Mouse (Mus musculus) heart, embryonic 11.5 days (tissue): Measurements from ENCODE around the gene Iqschfp. TPM values are rescaled to one million over a fixed set of nuclear protein-coding genes. Genes with fewer than 3 reads are reported as not detected.

ENCODE experiments used
- ATAC-seq: fragments of 200-750 bp; cut with Nextera tagmentation; replicated peaks from 2 replicates; pipeline ENCODE4 v1.8.0; 2017; ENCODE audit warnings: moderate library complexity; ENCODE audit not compliant: insufficient number of reproducible peaks, low FRiP score, low TSS enrichment
- H3K27ac ChIP-seq: fragments of 300-500 bp; sonication (generic); 2 replicates; pipeline ENCODE4 v1.5.1; 2014; ENCODE audit warnings: mild to moderate bottlenecking, low read depth, low read length
- H3K27me3 ChIP-seq: fragments of 300-500 bp; sonication (generic); 2 replicates; pipeline ENCODE4 v1.6.1; 2014; ENCODE audit warnings: mild to moderate bottlenecking, low read length, mixed read lengths; ENCODE audit not compliant: control insufficient read depth, insufficient read depth
- H3K36me3 ChIP-seq: fragments of 300-500 bp; sonication (generic); 2 replicates; pipeline ENCODE4 v1.6.1; 2014; ENCODE audit warnings: mild to moderate bottlenecking, low read length, moderate library complexity, mixed read lengths; ENCODE audit not compliant: control insufficient read depth, insufficient read depth
- H3K4me1 ChIP-seq: fragments of 300-500 bp; sonication (generic); 2 replicates; pipeline ENCODE4 v1.6.1; 2014; ENCODE audit warnings: low read length; ENCODE audit not compliant: control insufficient read depth, insufficient read depth
- H3K4me2 ChIP-seq: fragments of 300-500 bp; sonication (generic); 2 replicates; pipeline ENCODE4 v1.6.1; 2014; ENCODE audit warnings: mild to moderate bottlenecking, moderate library complexity
- H3K4me3 ChIP-seq: fragments of 300-500 bp; sonication (generic); 2 replicates; pipeline ENCODE4 v1.5.1; 2014; ENCODE audit warnings: low read depth, low read length
- H3K9ac ChIP-seq: fragments of 300-500 bp; sonication (generic); 2 replicates; pipeline ENCODE4 v1.6.1; 2014; ENCODE audit warnings: mild to moderate bottlenecking, low read depth, low read length, moderate library complexity
- H3K9me3 ChIP-seq: fragments of 300-500 bp; sonication (generic); replicated peaks from 2 replicates; pipeline ENCODE4 v1.6.1; 2016; ENCODE audit warnings: low read length; ENCODE audit not compliant: control insufficient read depth
- WGBS: fragments of 180-500 bp; shearing (Covaris S2); extraction: QIAGEN DNeasy Blood & Tissue Kit; methylation state at CpG from one replicate; pipeline ENCODE4 v1.1.7; 2014; ENCODE audit not compliant: insufficient replicate concordance; 5-methylcytosine and 5-hydroxymethylcytosine counted together
- polyA plus RNA-seq: library from polyadenylated mRNA; unstranded; fragments of >200 nt; fragmentation: Nextera tagmentation; extraction: Ambion mirVana; gene quantifications from 2 replicates; pipeline ENCODE4 v1.2.1, GENCODE M21; 2014

Iqschfp gene
- polyA plus RNA-seq, 1 experiment from 2014 or later: 0.26 TPM

GRCm38 (mm10) chr3:68568716-68569115 is 676.7 kb downstream of the Iqschfp start:
- Histone ChIP-seq H3K9me3 (no peaks in the 10 kb centered on the region), H3K27ac (peak overlapping the region; percentile 42; the same call in 1 of the 2 replicates), H3K4me3 (no peak overlapping the region), H3K36me3 (no peaks in the 10 kb centered on the region), H3K4me1 (peaks cover 26% of the 10 kb centered on the region), H3K4me2 (no peak overlapping the region), H3K9ac (no peak overlapping the region), H3K27me3 (no peaks in the 10 kb centered on the region)
- WGBS: 42% methylated on average over 7 of the region's 7 CpGs
- ATAC-seq: no peak; the same call in 1 of the 2 replicates

- 69% methylated on average over 4 of the region's 4 CpGs for WGBS
- Histone ChIP-seq H3K36me3 (no peaks in the 10 kb centered on the region), H3K27ac (no peak overlapping the region), H3K4me2 (no peak overlapping the region), H3K4me1 (peaks cover 23% of the 10 kb centered on the region), H3K9ac (no peak overlapping the region), H3K4me3 (no peak overlapping the region), H3K9me3 (no peaks in the 10 kb centered on the region), H3K27me3 (no peaks in the 10 kb centered on the region)
- no peak for ATAC-seq
Measured at GRCm38 (mm10) chr3:68570319-68570718, 678.3 kb downstream of the Iqschfp start.

- Histone ChIP-seq H3K36me3 (no peaks in the 10 kb centered on the region), H3K4me2 (peak overlapping the region; percentile 61), H3K9me3 (no peaks in the 10 kb centered on the region), H3K4me1 (peaks cover 37% of the 10 kb centered on the region), H3K27ac (peak overlapping the region; percentile 22; the same call in 1 of the 2 replicates), H3K4me3 (peak overlapping the region; percentile 29), H3K9ac (peak overlapping the region; percentile 70), H3K27me3 (no peaks in the 10 kb centered on the region)
- 22% methylated on average over 28 of the region's 28 CpGs for whole genome bisulfite sequencing
- ATAC-seq: no peak
Measured at GRCm38 (mm10) chr3:68572249-68573225, 680.5 kb downstream of the Iqschfp start.

- H3K4me2 ChIP-seq: no peak overlapping the region
- no peaks in the 10 kb centered on the region for H3K27me3 ChIP-seq
- no peaks in the 10 kb centered on the region for H3K36me3 ChIP-seq
- H3K4me3 ChIP-seq: no peak overlapping the region
- H3K4me1 ChIP-seq: peaks cover 38% of the 10 kb centered on the region
- H3K9me3 ChIP-seq: no peaks in the 10 kb centered on the region
- H3K9ac ChIP-seq: no peak overlapping the region
- H3K27ac ChIP-seq: no peak overlapping the region
- no peak for ATAC-seq
- 59% methylated on average over 3 of the region's 3 CpGs for WGBS
Measured at GRCm38 (mm10) chr3:68573226-68573624, 681.2 kb downstream of the Iqschfp start.

GRCm38 (mm10) chr3:68574097-68574496 is 682.1 kb downstream of the Iqschfp start:
- Histone ChIP-seq H3K36me3 (no peaks in the 10 kb centered on the region), H3K4me3 (no peak overlapping the region), H3K4me1 (peaks cover 41% of the 10 kb centered on the region), H3K9me3 (no peaks in the 10 kb centered on the region), H3K9ac (no peak overlapping the region), H3K27me3 (no peaks in the 10 kb centered on the region), H3K4me2 (no peak overlapping the region), H3K27ac (no peak overlapping the region)
- 58% methylated on average over 7 of the region's 8 CpGs for WGBS
- no peak for ATAC-seq

- H3K27ac ChIP-seq: no peak overlapping the region
- H3K4me1 ChIP-seq: peaks cover 41% of the 10 kb centered on the region
- no peaks in the 10 kb centered on the region for H3K9me3 ChIP-seq
- ATAC-seq: no peak
- 64% methylated on average over 8 of the region's 8 CpGs for WGBS
- no peak overlapping the region for H3K4me2 ChIP-seq
- H3K27me3 ChIP-seq: no peaks in the 10 kb centered on the region
- no peak overlapping the region for H3K4me3 ChIP-seq
- no peak overlapping the region for H3K9ac ChIP-seq
- no peaks in the 10 kb centered on the region for H3K36me3 ChIP-seq
Measured at GRCm38 (mm10) chr3:68574565-68574964, 682.5 kb downstream of the Iqschfp start.

- ATAC-seq: no peak
- H3K4me3 ChIP-seq: no peak overlapping the region
- no peaks in the 10 kb centered on the region for H3K36me3 ChIP-seq
- H3K9ac ChIP-seq: no peak overlapping the region
- peak overlapping the region; percentile 51 for H3K4me2 ChIP-seq
- peaks cover 48% of the 10 kb centered on the region for H3K4me1 ChIP-seq
- H3K9me3 ChIP-seq: no peaks in the 10 kb centered on the region
- peak overlapping the region; percentile 37 for H3K27ac ChIP-seq
- 35% methylated on average over 10 of the region's 10 CpGs for WGBS
- no peaks in the 10 kb centered on the region for H3K27me3 ChIP-seq
Measured at GRCm38 (mm10) chr3:68575636-68576340, 683.8 kb downstream of the Iqschfp start.

GRCm38 (mm10) chr3:68576431-68576830 is 684.4 kb downstream of the Iqschfp start:
- 11% methylated on average over 7 of the region's 7 CpGs for WGBS
- no peaks in the 10 kb centered on the region for H3K27me3 ChIP-seq
- no peak overlapping the region for H3K4me3 ChIP-seq
- H3K27ac ChIP-seq: peak overlapping the region; percentile 37
- peak overlapping the region; percentile 51 for H3K4me2 ChIP-seq
- peaks cover 48% of the 10 kb centered on the region for H3K4me1 ChIP-seq
- H3K9me3 ChIP-seq: no peaks in the 10 kb centered on the region
- H3K9ac ChIP-seq: 0 out of 2 replicates have a peak overlapping the region, but pooled peaks have one; percentile 16
- peak; percentile 67 for ATAC-seq
- H3K36me3 ChIP-seq: no peaks in the 10 kb centered on the region
